Mouse (Mus musculus) neural tube, embryonic 11.5 days (tissue): Measurements from ENCODE around the gene Olfr1418. TPM values are rescaled to one million over a fixed set of nuclear protein-coding genes. Genes with fewer than 3 reads are reported as not detected.
"Not testable (repeated sequence)": the region's sequence is repeated elsewhere in the genome, so short reads cannot be mapped to it uniquely, and the experiment has no call there.

Source experiments
- ATAC-seq: fragments of 200-750 bp; cut with Nextera tagmentation; 2 replicates; pipeline ENCODE4 v1.8.0; 2017; ENCODE audit warnings: moderate number of reproducible peaks, mild to moderate bottlenecking, moderate TSS enrichment, moderate library complexity; ENCODE audit not compliant: insufficient read depth, low FRiP score, low TSS enrichment
- DNase-seq: peaks from one replicate; pipeline ENCODE4 v3.0.0-alpha.2; 2015; ENCODE audit warnings: low spot score
- H3K27ac ChIP-seq: fragments of 300-500 bp; sonication (generic); 2 replicates; pipeline ENCODE4 v1.5.1; 2014; ENCODE audit warnings: low read depth, mild to moderate bottlenecking, low read length
- H3K27me3 ChIP-seq: fragments of 300-500 bp; sonication (generic); 2 replicates; pipeline ENCODE4 v1.6.1; 2014; ENCODE audit warnings: mild to moderate bottlenecking, low read length, mixed read lengths; ENCODE audit not compliant: control insufficient read depth, insufficient read depth
- H3K36me3 ChIP-seq: fragments of 300-500 bp; sonication (generic); 2 replicates; pipeline ENCODE4 v1.6.1; 2014; ENCODE audit warnings: mild to moderate bottlenecking, low read length, moderate library complexity, mixed read lengths; ENCODE audit not compliant: control insufficient read depth, insufficient read depth
- H3K4me1 ChIP-seq: fragments of 300-500 bp; sonication (generic); 2 replicates; pipeline ENCODE4 v1.6.1; 2014; ENCODE audit warnings: low read length, mixed read lengths; ENCODE audit not compliant: control insufficient read depth, insufficient read depth
- H3K4me2 ChIP-seq: fragments of 300-500 bp; sonication (generic); 2 replicates; pipeline ENCODE4 v1.6.1; 2014; ENCODE audit warnings: low read depth, mild to moderate bottlenecking, moderate library complexity
- H3K4me3 ChIP-seq: fragments of 300-500 bp; sonication (generic); 2 replicates; pipeline ENCODE4 v1.5.1; 2014; ENCODE audit warnings: low read depth, low read length
- H3K9ac ChIP-seq: fragments of 300-500 bp; sonication (generic); 2 replicates; pipeline ENCODE4 v1.6.1; 2014; ENCODE audit warnings: mild to moderate bottlenecking, low read length
- H3K9me3 ChIP-seq: fragments of 300-500 bp; sonication (generic); 2 replicates; pipeline ENCODE4 v1.6.1; 2016; ENCODE audit warnings: low read length; ENCODE audit not compliant: control insufficient read depth
- WGBS: fragments of 180-500 bp; shearing (Covaris S2); extraction: QIAGEN DNeasy Blood & Tissue Kit; methylation state at CpG from one replicate; pipeline ENCODE4 v1.1.7; 2014; 5-methylcytosine and 5-hydroxymethylcytosine counted together
- polyA plus RNA-seq: library from polyadenylated mRNA; unstranded; fragments of >200 nt; fragmentation: Nextera tagmentation; extraction: Ambion mirVana; gene quantifications from 2 replicates; pipeline ENCODE4 v1.2.1, GENCODE M21; 2014

The Olfr1418 gene
- polyA plus RNA-seq = not detected in 2 replicates

DNA sequence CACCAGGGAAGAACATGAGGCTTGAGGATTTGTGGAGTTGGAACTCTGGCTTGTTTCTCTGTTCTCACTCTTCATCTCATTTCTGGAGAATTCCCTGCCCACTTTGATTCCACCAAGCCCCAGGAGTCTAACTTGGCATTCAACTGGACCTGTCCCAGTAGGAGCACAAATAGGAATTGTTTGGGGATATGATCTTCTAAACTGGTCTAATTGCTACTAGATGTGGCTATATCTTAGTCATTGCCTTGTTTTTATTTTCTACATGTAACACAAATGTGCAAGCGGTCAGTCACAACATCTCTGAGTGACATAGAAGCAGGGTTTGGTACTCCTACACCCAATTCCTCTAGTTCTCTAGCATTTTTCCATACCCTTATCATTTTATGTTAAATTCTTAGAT, at the start of gene Olfr1418:
Olfr1418 (minus strand) TSS at position 101 of the 400 bp plus-strand sequence.
- ATAC-seq = no peak
- H3K9ac ChIP-seq = no peak within 1 kb of the TSS
- WGBS = 80% methylated on average over 1 of the region's 1 CpGs
- H3K27me3 ChIP-seq = no peaks in the 10 kb centered on the region
- no peak within 1 kb of the TSS for H3K4me3 ChIP-seq
- H3K4me2 ChIP-seq = no peak within 1 kb of the TSS
- no peaks in the 10 kb centered on the region for H3K4me1 ChIP-seq
- H3K9me3 ChIP-seq = no peaks in the 10 kb centered on the region
- no peak for DNase-seq
- no peak within 1 kb of the TSS for H3K27ac ChIP-seq
- H3K36me3 ChIP-seq = no peaks in the 10 kb centered on the region

DNA sequence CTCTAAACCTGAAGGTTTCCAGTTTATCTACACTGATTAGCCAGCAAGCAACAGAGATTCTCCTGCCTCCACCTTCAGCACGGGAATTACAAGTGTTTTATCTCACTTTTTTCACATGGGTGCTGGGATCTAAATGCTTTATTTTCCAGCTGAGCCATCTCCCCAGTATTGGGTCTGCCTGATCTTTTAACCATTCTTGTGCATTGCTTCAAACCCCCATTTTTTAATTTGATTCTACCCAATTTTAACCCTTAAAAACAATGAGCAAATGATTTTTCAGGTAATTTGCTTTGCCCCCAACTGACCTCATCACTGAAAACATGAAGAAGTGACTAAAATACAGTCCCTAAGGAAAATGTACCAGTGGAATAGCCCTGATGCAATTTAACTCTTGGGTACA, 25.4 kb upstream of the Olfr1418 start, which contains the start of gene Olfr1420:
Olfr1420 (plus strand) TSS at position 301 of the 400 bp plus-strand sequence.
- Histone ChIP-seq H3K9ac (no peak within 1 kb of the TSS), H3K4me2 (no peak within 1 kb of the TSS), H3K4me1 (no peaks in the 10 kb centered on the region), H3K27me3 (no peaks in the 10 kb centered on the region), H3K4me3 (no peak within 1 kb of the TSS), H3K27ac (no peak within 1 kb of the TSS), H3K36me3 (no peaks in the 10 kb centered on the region), H3K9me3 (no peaks in the 10 kb centered on the region)
- no peak for DNase-seq
- 44% methylated on average over 1 of the region's 1 CpGs for WGBS
- no peak for ATAC-seq

DNA sequence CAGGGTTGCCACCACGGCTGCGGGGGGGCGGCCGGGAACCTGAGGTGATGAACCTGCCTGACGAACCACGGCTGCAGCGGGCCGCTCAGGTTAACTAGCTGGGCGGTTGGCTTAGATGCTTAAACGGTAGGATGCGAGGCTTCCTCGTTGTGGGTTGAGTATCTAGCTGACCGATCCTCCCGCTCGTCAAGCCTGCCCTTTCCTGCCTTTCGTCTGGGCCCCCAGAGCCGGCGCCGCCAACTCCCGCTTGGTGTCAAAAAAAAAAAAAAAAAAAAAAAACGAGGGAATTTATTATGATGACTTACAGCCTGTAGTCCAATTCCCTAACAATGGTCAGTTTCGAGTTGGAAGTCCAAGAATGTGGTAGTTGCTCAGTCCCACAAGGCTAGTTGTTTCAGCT, 17.5 kb upstream of the Olfr1418 start:
- 75% methylated on average over 22 of the region's 22 CpGs for WGBS
- not testable (repeated sequence) for H3K4me2 ChIP-seq, ATAC-seq, H3K9me3 ChIP-seq, H3K27me3 ChIP-seq, DNase-seq, H3K4me1 ChIP-seq, H3K27ac ChIP-seq, H3K9ac ChIP-seq, H3K36me3 ChIP-seq, H3K4me3 ChIP-seq

DNA sequence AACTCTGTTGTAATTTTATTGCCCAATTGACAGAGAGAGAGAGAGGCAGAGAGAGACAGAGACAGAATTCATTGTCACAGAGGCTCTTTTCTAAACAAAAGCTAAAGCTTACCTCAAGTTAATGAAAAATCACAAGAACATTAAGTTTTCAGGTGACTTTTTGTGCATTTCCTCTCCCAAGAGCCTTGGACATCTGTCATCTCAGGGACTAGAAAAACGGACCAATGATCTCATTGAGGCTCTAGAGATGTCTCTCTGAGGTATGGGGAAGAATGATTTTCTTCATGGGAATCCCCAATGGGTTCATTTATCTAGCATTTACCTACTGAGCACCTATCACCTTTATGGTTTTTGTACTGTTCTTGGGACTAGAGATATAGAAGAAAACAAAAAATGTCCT, 14.1 kb upstream of the Olfr1418 start, which contains the start of gene Olfr1419:
Olfr1419 (minus strand) TSS at position 101 of the 400 bp plus-strand sequence.
- WGBS = 45% methylated on average over 1 of the region's 1 CpGs
- no peaks in the 10 kb centered on the region for H3K9me3 ChIP-seq
- H3K9ac ChIP-seq = no peak within 1 kb of the TSS
- ATAC-seq (no peak), DNase-seq (no peak)
- no peaks in the 10 kb centered on the region for H3K4me1 ChIP-seq
- H3K4me3 ChIP-seq = no peak within 1 kb of the TSS
- H3K27me3 ChIP-seq = no peaks in the 10 kb centered on the region
- H3K4me2 ChIP-seq = no peak within 1 kb of the TSS
- H3K36me3 ChIP-seq = no peaks in the 10 kb centered on the region
- H3K27ac ChIP-seq = no peak within 1 kb of the TSS

DNA sequence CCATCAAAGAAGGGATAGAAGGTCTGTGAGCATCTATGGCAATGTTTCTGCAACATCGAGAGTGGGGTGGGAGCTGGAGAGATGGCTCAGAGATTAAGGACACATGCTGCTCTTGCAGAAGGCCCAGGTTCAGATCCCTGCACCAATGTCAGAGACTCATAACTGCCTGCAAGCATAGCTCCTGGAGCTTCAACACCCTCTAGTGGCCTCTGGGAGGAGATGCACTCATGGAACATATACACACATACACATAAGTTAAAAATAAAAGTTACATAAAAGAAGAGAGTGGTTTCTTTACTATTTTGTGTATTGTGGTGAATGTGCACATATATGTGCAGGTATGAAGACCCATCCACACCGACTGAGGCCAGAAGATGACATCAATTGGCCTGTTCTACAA, 7.0 kb upstream of the Olfr1418 start:
- no peaks in the 10 kb centered on the region for H3K4me1 ChIP-seq
- WGBS = 88% methylated on average over 2 of the region's 2 CpGs
- ATAC-seq = no peak
- DNase-seq = no peak
- H3K27me3 ChIP-seq = no peaks in the 10 kb centered on the region
- H3K9me3 ChIP-seq = 0 out of 2 replicates have a peak, but pooled peaks cover 4% of the 10 kb centered on the region
- H3K27ac ChIP-seq = no peak overlapping the region
- H3K4me3 ChIP-seq = no peak overlapping the region
- no peak overlapping the region for H3K4me2 ChIP-seq
- no peak overlapping the region for H3K9ac ChIP-seq
- no peaks in the 10 kb centered on the region for H3K36me3 ChIP-seq

DNA sequence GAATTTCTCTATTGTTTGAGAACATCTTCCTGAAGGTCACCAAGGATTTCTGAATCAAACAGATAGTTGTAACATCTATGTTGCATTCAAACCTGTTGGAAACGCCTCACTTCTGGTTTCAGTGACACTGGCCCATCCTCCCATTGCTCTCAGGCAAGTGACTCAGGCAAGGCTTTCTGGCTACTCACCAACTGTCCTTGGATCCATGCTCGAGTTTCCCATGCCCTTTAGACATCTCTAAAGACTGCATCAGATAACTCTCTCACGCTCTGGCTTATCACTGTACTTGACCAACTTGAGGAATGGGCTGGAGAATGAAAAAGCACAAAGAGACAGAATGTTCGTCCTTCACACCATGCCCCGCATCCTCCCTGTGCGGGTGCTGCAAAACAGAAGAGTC, 4.4 kb downstream of the Olfr1418 start:
- ATAC-seq (no peak), DNase-seq (no peak)
- no peak overlapping the region for H3K4me3 ChIP-seq

DNA sequence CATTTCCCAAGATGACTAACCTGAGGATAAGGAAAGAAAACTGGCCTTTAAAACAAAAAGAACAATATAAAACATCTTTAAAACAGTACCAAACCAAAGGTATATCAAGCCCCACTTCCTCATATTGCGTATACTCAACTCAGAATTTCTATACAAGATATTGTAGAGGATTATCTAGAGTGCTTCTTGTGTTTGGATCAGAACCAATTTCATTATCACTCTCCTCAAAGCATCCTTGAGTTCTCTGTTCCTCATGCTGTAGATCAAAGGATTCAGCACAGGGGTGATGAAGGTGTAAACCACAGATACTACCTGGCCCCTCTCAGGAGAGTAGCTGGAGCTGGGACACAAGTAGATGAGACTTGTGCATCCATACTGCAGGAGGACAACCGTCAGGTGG, 6.0 kb downstream of the Olfr1418 start:
- no peaks in the 10 kb centered on the region for H3K9me3 ChIP-seq
- H3K27ac ChIP-seq = no peak overlapping the region
- H3K9ac ChIP-seq = no peak overlapping the region
- H3K36me3 ChIP-seq = no peaks in the 10 kb centered on the region
- H3K4me3 ChIP-seq = no peak overlapping the region
- H3K4me2 ChIP-seq = no peak overlapping the region
- 92% methylated on average over 2 of the region's 2 CpGs for WGBS
- ATAC-seq (no peak), DNase-seq (no peak)
- H3K27me3 ChIP-seq = no peaks in the 10 kb centered on the region
- no peaks in the 10 kb centered on the region for H3K4me1 ChIP-seq

More for the DNA sequence above, 4.4 kb downstream of the Olfr1418 start:
- Histone ChIP-seq H3K36me3 (no peaks in the 10 kb centered on the region), H3K27ac (no peak overlapping the region), H3K4me1 (no peaks in the 10 kb centered on the region), H3K9me3 (no peaks in the 10 kb centered on the region), H3K27me3 (no peaks in the 10 kb centered on the region), H3K9ac (no peak overlapping the region), H3K4me2 (no peak overlapping the region)
- 83% methylated on average over 6 of the region's 6 CpGs for WGBS

DNA sequence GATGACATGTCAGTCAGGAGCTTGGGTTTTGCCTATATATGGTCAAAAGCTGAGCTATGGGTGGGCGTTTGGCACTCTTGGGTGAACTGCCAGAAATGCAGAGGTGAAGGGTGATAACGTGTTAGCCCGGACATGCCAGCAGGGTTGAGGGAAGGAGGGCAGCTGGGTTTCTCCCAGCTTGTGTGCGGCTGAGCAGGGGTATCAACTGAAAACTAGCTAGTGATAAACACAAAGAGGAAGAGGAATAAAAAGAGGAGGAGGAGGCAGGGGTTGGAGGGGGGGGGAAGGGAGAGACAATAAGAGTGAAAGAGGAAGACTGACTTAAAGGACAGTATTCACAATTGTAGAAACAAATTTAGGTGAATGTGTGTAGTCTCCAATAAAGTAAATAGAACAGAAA, 8.2 kb downstream of the Olfr1418 start:
- no peaks in the 10 kb centered on the region for H3K9me3 ChIP-seq
- no peaks in the 10 kb centered on the region for H3K36me3 ChIP-seq
- no peaks in the 10 kb centered on the region for H3K4me1 ChIP-seq
- no peak overlapping the region for H3K4me2 ChIP-seq
- no peak for DNase-seq
- no peak overlapping the region for H3K27ac ChIP-seq
- ATAC-seq = no peak
- H3K9ac ChIP-seq = no peak overlapping the region
- H3K27me3 ChIP-seq = no peaks in the 10 kb centered on the region
- 65% methylated on average over 4 of the region's 4 CpGs for WGBS
- no peak overlapping the region for H3K4me3 ChIP-seq

DNA sequence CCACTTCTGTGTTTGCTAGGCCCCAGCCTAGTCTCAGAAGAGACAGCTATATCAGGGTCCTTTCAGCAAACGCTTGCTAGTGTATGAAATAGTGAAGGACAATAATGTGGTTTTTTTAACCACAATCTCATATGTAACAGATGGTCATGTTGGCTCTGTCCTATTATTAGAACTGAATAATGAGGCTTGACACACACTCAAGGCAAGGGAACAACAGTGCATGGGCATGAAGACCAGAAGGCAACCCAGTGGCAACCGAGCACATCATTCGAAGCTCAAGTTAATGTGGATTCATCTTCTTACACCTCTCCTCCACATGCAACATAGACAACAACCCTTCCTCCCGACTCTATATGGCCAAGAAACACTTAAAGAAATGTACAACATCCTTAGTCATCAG, 14.5 kb downstream of the Olfr1418 start:
- 90% methylated on average over 4 of the region's 4 CpGs for WGBS
- H3K9me3 ChIP-seq = no peaks in the 10 kb centered on the region
- DNase-seq (no peak), ATAC-seq (no peak)
- H3K36me3 ChIP-seq = no peaks in the 10 kb centered on the region
- H3K4me1 ChIP-seq = no peaks in the 10 kb centered on the region
- H3K27me3 ChIP-seq = no peaks in the 10 kb centered on the region
- no peak overlapping the region for H3K4me2 ChIP-seq
- no peak overlapping the region for H3K4me3 ChIP-seq
- no peak overlapping the region for H3K9ac ChIP-seq
- H3K27ac ChIP-seq = no peak overlapping the region
